Mouse (Mus musculus) cortical plate, adult 2 months (tissue): Measurements from ENCODE around the gene Cd276.

Experiments
- CTCF ChIP-seq: fragments of 200-500 bp; IDR thresholded peaks from 2 replicates; pipeline ENCODE4 v1.5.1; 2011; ENCODE audit warnings: mild to moderate bottlenecking, control low read depth, low read length; ENCODE audit not compliant: insufficient read depth; ENCODE audit errors: extremely low read depth
- POLR2A ChIP-seq: fragments of 200-500 bp; IDR thresholded peaks from 2 replicates; pipeline ENCODE4 v1.6.1; 2011; ENCODE audit warnings: mild to moderate bottlenecking, low read length, control low read depth; ENCODE audit not compliant: insufficient read depth; ENCODE audit errors: extremely low read depth

DNA sequence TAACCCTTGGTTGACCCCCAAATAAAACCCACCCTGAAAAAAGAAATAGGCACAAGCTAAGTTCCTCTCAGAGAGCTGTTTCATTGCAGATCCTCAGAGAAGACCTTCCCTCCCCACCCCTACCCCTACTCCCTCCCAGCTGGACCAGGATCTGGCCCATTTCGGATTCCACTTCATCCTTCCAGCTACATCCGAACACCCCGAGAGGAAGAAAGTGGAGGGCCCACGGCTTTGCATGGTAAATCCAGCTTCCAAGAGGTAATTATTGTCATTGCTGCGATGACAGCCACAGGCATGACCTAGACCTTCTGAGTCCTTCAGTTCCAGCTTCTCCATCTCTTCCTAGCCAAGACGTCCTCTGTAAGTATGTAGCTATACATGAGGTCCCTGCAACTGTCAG lies 4.3 kb downstream of the Cd276 start:
- TF ChIP-seq CTCF = no peak
- TF ChIP-seq POLR2A = no peak
